Mouse (Mus musculus) adrenal gland, adult 2 months (tissue): ENCODE measurements around the gene Hmgcs2. TPM values are rescaled to one million over a fixed set of nuclear protein-coding genes. Genes with fewer than 3 reads are reported as not detected.

Source experiments
- DNase-seq: peaks from one replicate; pipeline ENCODE4 v3.0.0; 2021
- polyA plus RNA-seq: library from polyadenylated mRNA; depleted of rRNA; stranded (reverse); fragments of >200 nt; gene quantifications from 2 replicates; pipeline ENCODE4 v1.2.3, GENCODE M21; 2012; rRNA removed
- total RNA-seq, 2 experiments: library from RNA; stranded (reverse); gene quantifications; 2 replicates each; pipeline ENCODE4 v1.2.3; 2021

Hmgcs2 gene
- total and polyA plus RNA-seq, 3 experiments, result 2.7 to 13.2 (median 11.1) TPM

DNA sequence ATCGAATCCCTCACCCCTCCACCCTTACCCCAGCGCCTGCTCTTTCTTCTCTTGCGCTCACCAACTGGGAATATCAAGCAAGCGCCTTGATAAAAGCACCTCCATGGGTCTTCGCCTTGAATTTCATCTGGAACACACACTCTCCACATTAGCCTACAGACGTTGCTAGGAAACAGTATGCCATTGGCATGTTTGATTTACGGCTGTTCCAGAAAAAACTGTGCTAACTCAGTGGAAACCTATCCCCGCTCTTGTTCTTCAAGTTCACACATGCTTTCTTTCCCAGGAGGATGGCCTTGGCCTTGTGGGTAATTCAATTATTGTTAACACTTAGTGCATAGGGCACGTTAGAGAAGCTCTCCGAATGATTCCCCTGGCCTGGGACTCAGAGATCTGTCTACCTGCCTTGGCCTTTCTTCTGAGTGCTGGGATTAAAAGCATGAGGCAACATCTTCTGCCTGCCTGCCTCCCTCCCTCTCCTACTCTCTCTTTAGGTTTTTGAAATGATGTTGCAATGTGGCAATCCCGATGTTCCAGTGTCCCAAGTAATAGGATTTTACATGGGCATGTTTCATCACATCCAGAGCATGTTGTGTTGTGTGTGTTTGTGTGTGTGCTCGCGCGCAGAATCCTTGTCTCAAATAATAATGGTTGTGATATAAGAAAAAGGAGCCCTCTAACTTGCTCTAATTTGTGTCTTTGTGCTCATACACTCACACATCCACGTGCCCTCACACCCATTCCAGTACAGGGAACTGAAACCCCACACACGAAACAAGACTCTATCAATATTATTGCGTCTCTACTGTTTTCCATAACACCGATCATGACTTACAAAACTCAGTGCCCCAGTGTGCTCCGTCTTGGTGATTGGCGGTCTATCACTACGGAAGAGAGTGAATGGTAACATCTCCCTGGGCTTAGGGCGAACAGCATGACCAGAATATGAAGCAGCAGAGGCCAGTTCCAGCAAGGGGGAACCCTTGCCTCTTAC is 56.7 kb downstream of the Hmgcs2 start:
- no peak for DNase-seq

DNA sequence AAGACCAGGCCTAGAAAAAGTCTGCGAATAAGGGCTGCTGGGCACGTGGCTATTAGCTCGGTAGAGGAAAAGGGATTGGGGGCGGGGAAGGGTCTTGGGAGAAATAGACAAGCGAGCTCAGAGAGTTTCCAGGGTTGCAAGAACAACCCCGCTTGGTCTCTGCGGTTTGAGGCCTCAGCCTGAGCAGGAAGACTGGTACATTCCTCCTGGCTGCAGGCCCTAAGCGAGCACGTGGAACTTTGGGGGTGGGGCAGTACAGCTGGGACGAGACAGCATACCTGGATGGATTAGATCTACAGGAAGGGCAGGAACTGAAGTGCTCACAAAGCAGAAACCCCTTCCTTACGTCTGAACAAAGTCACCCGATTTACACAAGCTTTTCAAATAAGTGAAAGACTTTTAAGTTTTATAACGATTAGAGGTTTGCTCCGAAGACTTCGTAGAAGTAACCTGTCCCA is 58.4 kb downstream of the Hmgcs2 start:
- DNase-seq, result peak; percentile 69

- DNase-seq, result peak; percentile 72
These were observed 59.0 kb downstream of the Hmgcs2 start for GRCm38 (mm10) chr3:98339097-98339705.

GRCm38 (mm10) chr3:98339706-98340109 is 59.5 kb downstream of the Hmgcs2 start, which contains the start of gene Phgdh:
TSS of gene Phgdh (minus strand) at chr3:98339990.
- peak; percentile 79 for DNase-seq

DNA sequence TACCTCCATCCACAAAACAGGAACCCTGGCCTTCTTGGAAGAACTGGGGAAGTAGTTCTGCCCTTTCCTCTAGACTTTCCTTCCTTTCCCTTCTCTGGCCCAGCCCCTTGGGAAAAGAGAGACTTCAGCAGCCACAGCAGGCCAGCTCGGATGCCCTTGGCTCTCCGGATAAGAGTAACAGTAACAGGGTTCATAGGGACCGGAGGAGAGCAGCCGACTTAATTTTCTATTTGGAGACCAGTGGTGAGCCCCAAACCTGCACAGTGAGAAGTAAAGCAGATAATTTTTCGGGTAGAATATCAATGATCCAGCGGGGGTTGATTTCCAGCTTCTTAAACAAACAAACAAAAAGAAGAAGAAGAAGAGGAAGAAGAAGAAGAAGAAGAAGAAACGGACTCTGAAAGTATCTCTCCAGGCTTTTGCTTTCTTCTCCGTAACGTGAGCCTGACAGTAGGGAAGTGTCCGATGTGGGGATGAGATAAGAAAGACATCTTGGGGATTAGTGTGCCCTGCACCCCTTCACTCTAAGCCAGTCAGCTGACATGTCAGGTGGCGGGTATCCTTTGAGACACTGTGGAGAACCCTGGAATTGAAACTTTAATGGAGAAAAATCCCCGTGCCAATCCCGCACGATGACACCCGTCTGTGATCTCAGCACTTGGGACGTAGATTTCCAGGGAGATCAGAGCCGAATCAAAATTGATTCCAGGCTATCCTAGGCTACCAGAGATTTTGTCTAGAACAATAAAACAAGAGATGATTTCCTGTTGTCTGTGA is 60.8 kb downstream of the Hmgcs2 start:
- DNase-seq, result no peak

GRCm38 (mm10) chr3:98343235-98343634 is 63.0 kb downstream of the Hmgcs2 start:
- no peak for DNase-seq

DNA sequence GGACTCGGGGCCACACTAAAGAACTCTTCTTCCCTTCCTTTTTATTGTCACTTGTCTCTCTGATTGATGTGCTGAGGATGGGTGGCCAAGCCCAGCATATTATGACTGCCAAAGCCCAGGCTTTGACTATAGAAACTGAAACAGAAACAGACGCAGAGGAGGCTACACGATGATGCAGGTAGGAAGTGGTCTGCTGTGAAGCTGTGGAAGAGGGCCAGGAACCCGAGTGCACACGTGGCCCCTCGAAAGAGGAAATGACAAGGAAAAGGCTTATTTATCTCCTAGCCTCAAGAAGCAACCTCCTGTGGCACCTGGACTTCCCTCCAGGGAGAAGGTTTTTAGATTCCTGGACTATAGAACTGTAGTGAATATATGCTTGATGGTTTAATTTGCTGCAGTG is 67.9 kb downstream of the Hmgcs2 start:
- no peak for DNase-seq

GRCm38 (mm10) chr3:98348705-98349104 is 68.5 kb downstream of the Hmgcs2 start:
- DNase-seq, result no peak

DNA sequence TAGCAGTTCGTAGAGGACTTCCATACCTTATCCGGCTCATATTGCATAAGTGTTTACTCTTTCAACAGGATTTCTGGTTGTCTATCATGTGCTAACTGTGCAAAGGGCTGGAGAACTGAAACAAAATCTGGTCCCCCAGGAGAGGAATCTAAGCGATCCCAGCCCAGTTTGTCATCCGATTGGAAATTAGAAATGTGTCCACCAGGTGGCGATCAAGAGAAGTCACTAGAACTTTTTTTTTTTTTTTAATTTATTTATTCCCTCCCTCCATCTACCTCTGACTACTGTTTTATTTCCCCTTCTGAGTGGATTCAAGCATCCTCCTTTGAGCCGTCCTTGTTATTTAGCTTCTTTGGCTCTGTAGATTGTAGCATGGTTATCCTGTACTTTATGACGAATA is 73.7 kb downstream of the Hmgcs2 start:
- DNase-seq, result peak; percentile 30

DNA sequence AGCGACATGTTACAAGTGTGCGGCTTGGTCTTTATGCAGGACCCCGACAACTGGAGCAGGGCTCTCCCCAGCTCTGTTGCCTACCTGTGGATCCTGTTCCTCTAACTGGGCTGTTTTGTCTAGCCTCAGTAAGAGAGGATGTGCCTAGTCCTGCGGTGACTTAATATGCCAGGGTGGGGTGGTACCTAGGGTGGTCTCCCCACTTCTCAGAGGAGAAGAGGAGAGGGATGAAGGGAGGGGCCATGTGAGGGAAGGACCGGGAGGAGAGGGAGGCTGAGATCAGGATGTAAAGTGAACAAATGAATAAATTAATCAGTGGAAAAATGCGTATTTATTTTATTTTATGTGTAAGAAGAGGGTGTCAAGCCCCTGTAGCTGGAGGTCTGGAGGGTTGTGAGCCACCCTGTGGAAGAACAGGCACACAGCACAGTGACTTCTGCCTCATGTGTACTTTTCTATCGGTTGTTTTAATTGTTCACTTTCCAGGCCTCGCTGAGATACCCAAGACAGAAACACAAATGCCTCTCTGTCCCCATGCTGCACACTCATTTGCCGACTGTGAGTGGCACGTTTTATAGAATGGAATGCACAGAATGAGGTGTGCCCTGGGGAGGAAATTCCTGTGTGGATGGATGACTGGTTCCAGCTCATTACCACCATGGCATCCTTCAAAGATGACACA is 75.2 kb downstream of the Hmgcs2 start:
- DNase-seq, result no peak

DNA sequence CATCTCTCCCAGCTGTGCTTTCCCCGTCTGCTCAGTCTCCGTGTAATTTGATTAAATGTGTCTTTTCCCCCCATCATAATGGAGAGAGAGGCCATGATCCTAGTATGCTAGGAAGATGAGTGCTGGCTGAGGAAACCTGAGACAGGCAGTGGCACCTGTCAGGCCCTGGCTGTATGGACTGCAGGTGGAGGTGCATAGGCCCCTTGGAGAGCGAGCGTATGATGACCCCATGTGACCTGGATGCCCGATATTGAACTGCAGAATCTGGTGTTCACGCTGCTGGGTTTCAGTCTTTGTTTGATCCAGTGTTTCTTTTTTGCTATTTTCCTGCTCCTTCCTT is 75.8 kb downstream of the Hmgcs2 start:
- no peak for DNase-seq

DNA sequence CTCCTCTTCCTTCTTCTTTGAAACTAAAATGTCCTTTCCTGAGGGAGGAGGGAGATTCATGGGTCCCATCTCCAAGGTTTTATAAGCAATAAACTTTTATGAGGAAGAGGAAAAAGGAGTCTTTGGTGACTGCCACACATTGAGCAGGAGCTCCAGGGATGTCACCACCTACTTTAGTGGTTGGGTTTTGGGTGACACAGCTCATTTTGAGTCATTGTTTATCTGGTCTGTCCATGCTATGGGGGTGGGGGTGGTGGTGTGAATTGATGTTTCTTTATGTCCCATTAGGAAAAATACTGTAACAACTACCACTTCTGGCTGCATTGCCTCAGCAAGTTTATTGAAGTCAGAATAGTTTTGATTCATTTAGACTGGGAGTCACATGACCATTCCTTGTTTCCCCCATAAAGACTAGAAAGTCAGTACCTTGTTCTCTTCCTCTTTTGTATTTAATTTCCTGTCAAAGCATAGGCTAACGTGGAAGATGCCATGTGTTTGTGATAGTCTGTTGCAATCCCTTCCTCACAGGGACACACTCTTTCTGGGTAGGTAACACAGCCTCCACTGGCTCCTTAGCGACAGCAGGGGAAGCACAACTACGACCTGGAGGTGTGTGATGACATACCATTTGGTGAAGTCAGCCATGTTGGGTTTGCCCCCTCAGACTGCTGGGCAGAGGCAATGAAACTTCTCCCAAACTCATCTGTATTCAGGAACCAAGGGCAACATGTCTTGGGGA is 76.6 kb downstream of the Hmgcs2 start:
- no peak for DNase-seq

Other genes with a start within 250 kb of the Hmgcs2 start
- gene Adam30, start 119.8 kb upstream of the Hmgcs2 start, total RNA-seq, result not detected
- gene Adam30, start 119.8 kb upstream of the Hmgcs2 start, polyA plus RNA-seq, result not detected in 2 replicates
- gene Reg4, start 58.3 kb upstream of the Hmgcs2 start, total RNA-seq, result not detected
- gene Reg4, start 58.3 kb upstream of the Hmgcs2 start, polyA plus RNA-seq, result not detected in 2 replicates
- gene Phgdh, start 59.6 kb downstream of the Hmgcs2 start, total RNA-seq, result 10 to 100 TPM in 1 of 2 experiments, 1 to 10 TPM in 1; 9.7 to 22.3 TPM
- 16.6 and 25.8 TPM in 2 replicates for gene Phgdh, start 59.6 kb downstream of the Hmgcs2 start, polyA plus RNA-seq
- 1 to 10 TPM; 3.3 to 7.8 TPM for gene Zfp697, start 102.0 kb downstream of the Hmgcs2 start, total RNA-seq
- gene Zfp697, start 102.0 kb downstream of the Hmgcs2 start, polyA plus RNA-seq, result 4.3 and 5.0 TPM in 2 replicates
- not detected for gene Gm4450, start 176.7 kb downstream of the Hmgcs2 start, total RNA-seq
- not detected in 2 replicates for gene Gm4450, start 176.7 kb downstream of the Hmgcs2 start, polyA plus RNA-seq
- not detected for gene Hsd3b4, start 230.1 kb downstream of the Hmgcs2 start, total RNA-seq
- gene Hsd3b4, start 230.1 kb downstream of the Hmgcs2 start, polyA plus RNA-seq, result not detected in 2 replicates